Mouse (Mus musculus): ENCODE measurements around the gene Gm5901. TPM values are rescaled to one million over a fixed set of nuclear protein-coding genes. Genes with fewer than 3 reads are reported as not detected.
A peak's percentile ranks its signal among the peaks of the same experiment; 100 is the strongest.

Gm5901 gene
- polyA plus RNA-seq, 1 experiment = not detected

- Histone ChIP-seq H3K79me3 (ENCODE audit: low read depth) (peaks cover 9% of the 10 kb centered on the region), H3K4me3 (ENCODE audit: insufficient read depth, poor library complexity, severe bottlenecking) (no peak overlapping the region), H3K79me2 (ENCODE audit: control insufficient read depth, insufficient read depth) (peaks cover 29% of the 10 kb centered on the region), H3K27me3 (ENCODE audit: control insufficient read depth, insufficient read depth, insufficient read length) (no peaks in the 10 kb centered on the region), H3ac (ENCODE audit: control insufficient read depth, insufficient read length, low read depth) (no peak overlapping the region), H3K36me3 (ENCODE audit: control insufficient read depth, insufficient read depth) (peaks cover 8% of the 10 kb centered on the region)
- no peak for TF ChIP-seq CEBPB (IDR thresholded peaks at IDR 0.05; ENCODE audit: low read depth)
- no peak for TF ChIP-seq MYOG (IDR thresholded peaks at IDR 0.05; ENCODE audit: control insufficient read depth, extremely low read depth, insufficient read length)
- no peak for TF ChIP-seq MYOD1 (IDR thresholded peaks at IDR 0.05; ENCODE audit: control insufficient read depth, insufficient read length, low read depth)
- no peak for TF ChIP-seq CTCF (IDR thresholded peaks at IDR 0.05; ENCODE audit: control insufficient read depth, insufficient read depth, insufficient read length)
- TF ChIP-seq USF1 (IDR thresholded peaks at IDR 0.05; ENCODE audit: low read depth) = no peak
These were observed 21.3 kb downstream of the Gm5901 start for GRCm38 (mm10) chr7:105396126-105396525.

GRCm38 (mm10) chr7:105399058-105399934 lies 24.5 kb downstream of the Gm5901 start:
- peaks cover 29% of the 10 kb centered on the region for H3K79me2 ChIP-seq (ENCODE audit: control insufficient read depth, insufficient read depth)
- H3K79me3 ChIP-seq (ENCODE audit: low read depth) = peaks cover 9% of the 10 kb centered on the region
- peaks cover 8% of the 10 kb centered on the region for H3K36me3 ChIP-seq (ENCODE audit: control insufficient read depth, insufficient read depth)
- peak overlapping the region; percentile 96 for H3ac ChIP-seq (ENCODE audit: control insufficient read depth, insufficient read length, low read depth)
- peak overlapping the region; percentile 72 for H3K4me3 ChIP-seq (ENCODE audit: insufficient read depth, poor library complexity, severe bottlenecking)
- TF ChIP-seq MAX (IDR thresholded peaks at IDR 0.05) = no peak
- no peak for TF ChIP-seq FOSL1 (IDR thresholded peaks at IDR 0.05; ENCODE audit: insufficient read depth, low read length, poor library complexity, severe bottlenecking)
- no peak for TF ChIP-seq CEBPB (IDR thresholded peaks at IDR 0.05; ENCODE audit: low read depth)
- no peak for TF ChIP-seq MYOD1 (IDR thresholded peaks at IDR 0.05; ENCODE audit: control insufficient read depth, insufficient read length, low read depth)
- no peak for TF ChIP-seq CTCF (IDR thresholded peaks at IDR 0.05; ENCODE audit: control insufficient read depth, insufficient read depth, insufficient read length)
- no peak for TF ChIP-seq USF1 (IDR thresholded peaks at IDR 0.05; ENCODE audit: low read depth)
- TF ChIP-seq MYOG (IDR thresholded peaks at IDR 0.05; ENCODE audit: control insufficient read depth, extremely low read depth, insufficient read length) = no peak
- H3K27me3 ChIP-seq (ENCODE audit: control insufficient read depth, insufficient read depth, insufficient read length) = no peaks in the 10 kb centered on the region

- Histone ChIP-seq H3K36me3 (ENCODE audit: control insufficient read depth, insufficient read depth) (peaks cover 8% of the 10 kb centered on the region), H3K79me3 (ENCODE audit: low read depth) (peaks cover 9% of the 10 kb centered on the region), H3K4me3 (ENCODE audit: insufficient read depth, poor library complexity, severe bottlenecking) (peak within 1 kb of the TSS; percentile 72), H3ac (ENCODE audit: control insufficient read depth, insufficient read length, low read depth) (peak within 1 kb of the TSS; percentile 96), H3K27me3 (ENCODE audit: control insufficient read depth, insufficient read depth, insufficient read length) (no peaks in the 10 kb centered on the region), H3K79me2 (ENCODE audit: control insufficient read depth, insufficient read depth) (peaks cover 29% of the 10 kb centered on the region)
- TF ChIP-seq MAX (IDR thresholded peaks at IDR 0.05) (peak; percentile 36), FOSL1 (IDR thresholded peaks at IDR 0.05; ENCODE audit: insufficient read depth, low read length, poor library complexity, severe bottlenecking) (no peak)
These were observed 25.2 kb downstream of the Gm5901 start, which contains the start of gene Fam160a2 for GRCm38 (mm10) chr7:105399935-105400624. Gene Fam160a2 (minus strand): TSS chr7:105400054.

GRCm38 (mm10) chr7:105404268-105404667 lies 29.4 kb downstream of the Gm5901 start, which contains the start of gene Cnga4:
Gene Cnga4 (plus strand): TSS chr7:105404568.
- Histone ChIP-seq H3K27me3 (ENCODE audit: control insufficient read depth, insufficient read depth, insufficient read length) (no peaks in the 10 kb centered on the region), H3K36me3 (ENCODE audit: control insufficient read depth, insufficient read depth) (no peaks in the 10 kb centered on the region), H3ac (ENCODE audit: control insufficient read depth, insufficient read length, low read depth) (no peak within 1 kb of the TSS), H3K4me3 (ENCODE audit: insufficient read depth, poor library complexity, severe bottlenecking) (no peak within 1 kb of the TSS), H3K79me2 (ENCODE audit: control insufficient read depth, insufficient read depth) (peaks cover 5% of the 10 kb centered on the region), H3K79me3 (ENCODE audit: low read depth) (no peaks in the 10 kb centered on the region)
- no peak for TF ChIP-seq CEBPB (IDR thresholded peaks at IDR 0.05; ENCODE audit: low read depth)
- no peak for TF ChIP-seq MYOG (IDR thresholded peaks at IDR 0.05; ENCODE audit: control insufficient read depth, extremely low read depth, insufficient read length)

GRCm38 (mm10) chr7:105406322-105406721 lies 31.5 kb downstream of the Gm5901 start:
- Histone ChIP-seq H3K4me3 (ENCODE audit: insufficient read depth, poor library complexity, severe bottlenecking) (no peak overlapping the region), H3K79me3 (ENCODE audit: low read depth) (no peaks in the 10 kb centered on the region), H3K79me2 (ENCODE audit: control insufficient read depth, insufficient read depth) (no peaks in the 10 kb centered on the region), H3ac (ENCODE audit: control insufficient read depth, insufficient read length, low read depth) (no peak overlapping the region), H3K36me3 (ENCODE audit: control insufficient read depth, insufficient read depth) (no peaks in the 10 kb centered on the region), H3K27me3 (ENCODE audit: control insufficient read depth, insufficient read depth, insufficient read length) (no peaks in the 10 kb centered on the region)
- TF ChIP-seq MYOD1 (IDR thresholded peaks at IDR 0.05; ENCODE audit: control insufficient read depth, insufficient read length, low read depth) (no peak), MYOG (IDR thresholded peaks at IDR 0.05; ENCODE audit: control insufficient read depth, extremely low read depth, insufficient read length) (no peak), MAX (IDR thresholded peaks at IDR 0.05) (no peak), FOSL1 (IDR thresholded peaks at IDR 0.05; ENCODE audit: insufficient read depth, low read length, poor library complexity, severe bottlenecking) (no peak), CTCF (IDR thresholded peaks at IDR 0.05; ENCODE audit: control insufficient read depth, insufficient read depth, insufficient read length) (no peak), CEBPB (IDR thresholded peaks at IDR 0.05; ENCODE audit: low read depth) (no peak), USF1 (IDR thresholded peaks at IDR 0.05; ENCODE audit: low read depth) (no peak)

Measured in C2C12 (cell line).